Mouse (Mus musculus) layer of hippocampus, postnatal 14 days (tissue): ENCODE measurements around the gene Olfr55. TPM values are rescaled to one million over a fixed set of nuclear protein-coding genes. Genes with fewer than 3 reads are reported as not detected.
"Not testable (repeated sequence)": the region's sequence is repeated elsewhere in the genome, so short reads cannot be mapped to it uniquely, and the experiment has no call there.

Experiments
- DNase-seq, 2 experiments: peaks; one replicate each; pipeline ENCODE4 v3.0.0; 2021 to 2022; ENCODE audit warnings: low spot score in 2 of 2, mixed read lengths in 1 of 2
- long read RNA-seq, 2 experiments: library from polyadenylated mRNA; stranded (forward); transcript quantifications; one replicate each; pipeline ENCODE4 v2.0.0; 2021
- total RNA-seq, 2 experiments: library from RNA; stranded (reverse); gene quantifications; 2 replicates each; pipeline ENCODE4 v1.2.3; 2021

The Olfr55 gene
- total RNA-seq, result not detected
- long read RNA-seq, experiment 1, result 0 reads
- long read RNA-seq, experiment 2, result 0 reads

DNA sequence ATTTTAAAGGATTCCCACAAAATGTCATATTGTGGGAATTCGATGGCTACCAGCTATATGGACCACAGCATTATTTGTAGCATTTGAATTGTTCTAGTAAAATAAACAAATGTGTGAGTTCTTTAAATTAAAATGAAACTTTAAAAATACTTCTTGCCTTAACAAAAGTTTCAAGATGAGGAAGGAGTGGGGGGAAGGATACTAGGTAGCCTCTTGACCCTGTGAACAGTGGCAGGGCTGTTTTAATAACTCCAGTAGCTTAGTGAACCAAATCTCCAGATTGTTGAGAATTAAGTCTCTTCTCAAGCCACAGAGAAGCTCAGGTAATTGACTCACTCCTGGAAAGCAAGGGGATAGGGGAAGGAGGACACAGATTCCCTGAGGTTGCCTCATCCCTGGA lies at the start of gene Olfr55:
Olfr55 (plus strand) TSS at position 301 of the 400 bp plus-strand sequence.
- DNase-seq, result not testable (repeated sequence)

DNA sequence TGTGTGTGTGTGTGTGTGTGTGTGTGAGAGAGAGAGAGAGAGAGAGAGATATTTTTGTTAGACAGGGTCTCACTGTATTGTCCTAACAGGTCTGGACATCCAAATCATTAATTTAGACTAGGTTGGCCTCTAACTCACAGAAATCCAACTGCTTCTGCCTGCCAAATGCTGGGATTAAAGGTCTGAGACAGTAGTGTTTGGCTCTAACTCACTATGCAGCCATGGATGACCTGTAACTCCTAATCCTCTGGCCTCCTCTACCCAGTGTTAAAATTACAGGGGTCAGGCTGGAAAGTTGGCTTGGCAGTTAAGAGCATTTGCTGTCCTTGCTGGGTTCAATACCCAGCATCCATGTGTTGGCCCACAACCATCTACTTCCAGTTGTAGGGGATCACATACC lies 43.7 kb upstream of the Olfr55 start:
- no peak for DNase-seq

DNA sequence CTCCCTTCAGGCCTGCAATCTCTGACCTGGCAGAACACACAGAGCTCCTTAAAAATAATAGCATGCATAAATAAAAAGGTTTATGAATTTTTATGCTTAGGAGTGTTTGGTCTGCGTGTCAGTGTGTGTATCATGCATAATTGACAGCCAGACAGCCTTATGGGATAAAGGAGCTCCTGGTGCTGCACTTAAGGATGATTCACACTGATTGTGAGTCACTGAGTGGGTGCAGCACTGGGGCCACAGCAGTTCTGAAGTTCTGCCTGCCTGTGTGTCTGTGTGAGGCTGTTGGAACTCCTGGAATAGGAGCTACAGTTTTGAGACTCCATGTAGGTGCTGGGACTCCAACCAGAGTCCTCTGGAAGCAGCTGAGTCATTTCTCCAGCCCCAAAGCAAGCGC lies 42.0 kb upstream of the Olfr55 start:
- no peak for DNase-seq

DNA sequence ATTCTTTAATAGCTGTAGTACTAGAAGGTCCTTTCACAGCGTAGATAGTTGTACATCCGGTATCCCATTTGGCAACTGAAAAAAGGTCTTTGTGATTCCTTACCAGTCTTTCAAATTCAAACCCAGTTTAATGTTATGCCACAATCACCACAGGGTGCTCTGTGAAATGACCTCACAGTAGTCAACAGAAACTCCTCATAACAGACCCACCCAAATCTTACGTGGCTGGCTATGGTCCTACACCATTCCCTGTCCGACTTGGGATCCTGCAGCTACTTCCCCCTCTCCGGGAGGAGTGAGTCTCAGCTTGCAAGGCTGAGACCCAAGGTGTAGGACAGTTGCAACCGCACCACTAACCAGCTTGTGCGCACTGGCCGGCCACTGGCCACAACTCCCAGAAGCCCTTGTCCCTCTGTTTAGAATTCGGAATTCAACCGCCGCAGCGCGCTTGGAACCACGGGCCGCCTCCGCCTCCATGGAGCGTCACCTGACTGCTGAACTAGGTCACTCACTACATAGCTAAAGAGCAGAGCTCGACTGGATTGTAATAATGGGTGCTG lies 28.9 kb upstream of the Olfr55 start, which contains the start of gene Morc2b:
Morc2b (minus strand) TSS at position 423 of the 560 bp plus-strand sequence.
- no peak for DNase-seq

DNA sequence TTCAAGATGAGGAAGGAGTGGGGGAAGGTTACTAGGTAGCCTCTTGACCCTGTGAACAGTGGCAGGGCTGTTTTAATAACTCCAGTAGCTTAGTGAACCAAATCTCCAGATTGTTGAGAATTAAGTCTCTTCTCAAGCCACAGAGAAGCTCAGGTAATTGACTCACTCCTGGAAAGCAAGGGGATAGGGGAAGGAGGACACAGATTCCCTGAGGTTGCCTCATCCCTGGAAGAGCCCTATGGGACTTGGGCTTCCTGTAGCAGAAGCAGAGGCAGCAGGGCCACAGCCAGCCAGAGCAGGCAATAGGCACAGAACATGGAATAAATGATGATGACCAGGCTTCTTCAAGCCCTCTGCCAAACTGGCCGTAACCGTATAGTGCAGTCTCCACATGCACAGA lies 22.8 kb downstream of the Olfr55 start, which contains the start of gene Olfr239:
Olfr239 (plus strand) TSS at position 301 of the 400 bp plus-strand sequence.
- DNase-seq, result not testable (repeated sequence)

DNA sequence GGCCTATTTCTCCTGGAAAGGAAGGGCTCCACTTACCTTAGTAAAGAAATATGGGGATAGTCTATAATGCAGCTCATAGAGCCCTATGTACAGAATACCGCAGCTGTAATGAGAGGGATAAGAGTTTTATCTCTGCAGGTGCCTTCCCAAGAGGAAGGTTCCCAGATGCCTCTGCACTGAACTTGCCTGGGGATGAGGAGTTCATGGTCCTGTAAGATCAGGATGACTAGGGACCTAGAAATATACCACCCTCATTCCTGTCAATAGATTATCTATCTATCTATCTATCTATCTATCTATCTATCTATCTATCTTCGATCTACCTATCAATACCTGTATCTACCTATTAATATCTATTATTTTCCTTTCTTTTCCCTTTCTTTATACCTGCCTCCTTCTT lies 53.3 kb downstream of the Olfr55 start, which contains the start of gene Olfr1564:
Olfr1564 (minus strand) TSS at position 101 of the 400 bp plus-strand sequence.
- DNase-seq, result no peak

Other genes with a start within 250 kb of the Olfr55 start
- gene Cyp4f13, start 221.0 kb upstream of the Olfr55 start, total RNA-seq, result 10 to 100 TPM; 22.6 to 25.2 TPM
- 1 to 10 TPM; 4.0 to 4.8 TPM for gene Zfp472, start 202.6 kb upstream of the Olfr55 start, total RNA-seq
- gene Zfp952, start 175.3 kb upstream of the Olfr55 start, total RNA-seq, result 10 to 100 TPM; 18.6 to 19.2 TPM
- gene Zfp763, start 135.0 kb upstream of the Olfr55 start, total RNA-seq, result 10 to 100 TPM; 18.6 to 20.3 TPM
- gene 4921501E09Rik, start 100.4 kb upstream of the Olfr55 start, total RNA-seq, result not detected
- gene Zfp563, start 79.1 kb upstream of the Olfr55 start, total RNA-seq, result 10 to 100 TPM; 15.6 to 20.5 TPM
- gene Morc2b, start 28.8 kb upstream of the Olfr55 start, total RNA-seq, result 1 to 10 TPM; 1.2 to 1.4 TPM
- gene Olfr239, start 22.9 kb downstream of the Olfr55 start, total RNA-seq, result not detected
- gene Olfr1564, start 53.2 kb downstream of the Olfr55 start, total RNA-seq, result under 1 TPM; 0.53 to 0.79 TPM
- 10 to 100 TPM; 10.7 to 11.9 TPM for gene Zfp955a, start 86.7 kb downstream of the Olfr55 start, total RNA-seq
- gene Olfr63, start 96.2 kb downstream of the Olfr55 start, total RNA-seq, result under 1 TPM in 1 of 2 experiments, not detected in 1; 0.05 TPM
- gene Zfp955b, start 121.1 kb downstream of the Olfr55 start, total RNA-seq, result 10 to 100 TPM; 26.8 to 31.8 TPM
- 10 to 100 TPM; 20.9 to 21.2 TPM for gene Zfp81, start 190.4 kb downstream of the Olfr55 start, total RNA-seq
- gene Zfp101, start 226.2 kb downstream of the Olfr55 start, total RNA-seq, result 10 to 100 TPM in 1 of 2 experiments, 1 to 10 TPM in 1; 9.3 to 12.1 TPM